Mouse (Mus musculus) ES-E14 (cell line): ENCODE results near the gene Ccdc91. TPM values are rescaled to one million over a fixed set of nuclear protein-coding genes. Genes with fewer than 3 reads are reported as not detected.

Experiments used
- DNase-seq: peaks from one replicate; pipeline ENCODE4 v3.0.0-alpha.2; 2013; ENCODE audit warnings: low read depth, low spot score
- H3K27ac ChIP-seq: 2 replicates; pipeline ENCODE4 v1.5.1; 2012; ENCODE audit warnings: low read depth, mild to moderate bottlenecking, low read length, moderate library complexity, mixed read lengths; ENCODE audit not compliant: poor library complexity, insufficient read depth, severe bottlenecking
- H3K36me3 ChIP-seq: 2 replicates; pipeline ENCODE4 v1.6.1; 2012; ENCODE audit warnings: mild to moderate bottlenecking, low read length, moderate library complexity, mixed read lengths; ENCODE audit not compliant: control insufficient read depth, poor library complexity, insufficient read depth, severe bottlenecking
- H3K4me1 ChIP-seq, 2 experiments: fragments of 150-350 bp in 1 of 2; sonication (generic) in 1 of 2; 2 replicates each; pipeline ENCODE4 v1.6.1; 2012; ENCODE audit warnings: low read length in 2 of 2, mild to moderate bottlenecking in 1 of 2, mixed read lengths in 1 of 2; ENCODE audit not compliant: control insufficient read depth in 2 of 2, insufficient read depth in 2 of 2, poor library complexity in 1 of 2
- H3K4me3 ChIP-seq, 2 experiments: fragments of 150-350 bp in 1 of 2; sonication (generic) in 1 of 2; 2 replicates each; pipeline ENCODE4 v1.5.1; 2012; ENCODE audit warnings: low read length in 2 of 2, low read depth in 1 of 2, mild to moderate bottlenecking in 1 of 2, mixed read lengths in 1 of 2; ENCODE audit not compliant: insufficient read depth in 1 of 2, poor library complexity in 1 of 2, severe bottlenecking in 1 of 2
- H3K9ac ChIP-seq: 2 replicates; pipeline ENCODE4 v1.6.1; 2012; ENCODE audit warnings: low read depth, mild to moderate bottlenecking, low read length, mixed read lengths; ENCODE audit not compliant: poor library complexity, insufficient read depth, severe bottlenecking
- H3K9me3 ChIP-seq: fragments of 150-350 bp; sonication (generic); 2 replicates; pipeline ENCODE4 v1.6.1; 2012; ENCODE audit warnings: low read depth, mild to moderate bottlenecking, low read length; ENCODE audit not compliant: control insufficient read depth, insufficient read depth
- CHD2 ChIP-seq: IDR thresholded peaks from 2 replicates; pipeline ENCODE4 v1.6.1; 2014; ENCODE audit warnings: mild to moderate bottlenecking, low read depth, low read length, inconsistent platforms
- HCFC1 ChIP-seq: IDR thresholded peaks from 2 replicates; pipeline ENCODE4 v1.6.1; 2012; ENCODE audit warnings: low read length, inconsistent platforms, borderline replicate concordance; ENCODE audit not compliant: insufficient read depth
- MAFK ChIP-seq: IDR thresholded peaks from 2 replicates; pipeline ENCODE4 v1.6.1; 2014; ENCODE audit warnings: mild to moderate bottlenecking, low read depth, low read length, inconsistent platforms; ENCODE audit not compliant: insufficient read depth
- ZC3H11A ChIP-seq: IDR thresholded peaks from 2 replicates; pipeline ENCODE4 v1.6.1; 2012; ENCODE audit warnings: low read depth, mild to moderate bottlenecking, inconsistent platforms, low read length, borderline replicate concordance
- ZNF384 ChIP-seq: IDR thresholded peaks from 2 replicates; pipeline ENCODE4 v1.6.1; 2012; ENCODE audit warnings: low read depth, low read length, inconsistent platforms
- in situ Hi-C, 2 experiments: fragments of 600-800 bp; cut with MboI; formaldehyde crosslinking; loops; one replicate each; pipeline ENCODE4 v1.15.1; 2025; ENCODE audit warnings: low sequenced_read_pairs in 2 of 2, inconsistent platforms in 1 of 2; ENCODE audit not compliant: unreplicated experiment in 2 of 2
- total RNA-seq: library from RNA; depleted of rRNA; stranded (reverse); fragments of 300-350 nt; gene quantifications from 2 replicates; pipeline ENCODE4 v1.2.3, GENCODE M21; 2012

The Ccdc91 gene
- total RNA-seq, 1 experiment, result 12.6 TPM

DNA sequence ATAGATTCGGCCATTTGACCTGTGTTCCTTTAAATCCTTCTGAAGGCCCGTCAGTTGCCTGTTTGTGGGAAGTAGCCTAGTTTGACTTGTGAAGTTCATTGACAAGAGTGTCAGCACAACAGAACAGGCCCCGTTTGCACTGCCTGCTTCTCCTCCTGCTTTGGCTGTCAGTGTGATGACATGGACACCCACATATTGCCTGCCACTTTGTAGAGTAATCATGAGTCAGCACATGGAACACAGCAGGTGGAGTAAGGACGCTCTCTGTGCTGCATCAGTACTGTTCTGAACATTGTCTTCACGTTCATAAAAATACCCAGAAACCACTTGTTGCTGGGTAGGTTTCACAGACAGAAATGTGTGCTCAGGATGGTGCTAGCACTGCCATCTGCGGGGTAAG lies 132.0 kb downstream of the Ccdc91 start:
- H3K9ac ChIP-seq, result no peak overlapping the region
- 0 out of 2 replicates have a peak, but pooled peaks have one; percentile 27 for TF ChIP-seq MAFK
- TF ChIP-seq ZC3H11A, result no peak
- TF ChIP-seq ZNF384, result no peak
- no peak for TF ChIP-seq CHD2
- no peak for TF ChIP-seq HCFC1
- in situ Hi-C loops, result no loop called here

DNA sequence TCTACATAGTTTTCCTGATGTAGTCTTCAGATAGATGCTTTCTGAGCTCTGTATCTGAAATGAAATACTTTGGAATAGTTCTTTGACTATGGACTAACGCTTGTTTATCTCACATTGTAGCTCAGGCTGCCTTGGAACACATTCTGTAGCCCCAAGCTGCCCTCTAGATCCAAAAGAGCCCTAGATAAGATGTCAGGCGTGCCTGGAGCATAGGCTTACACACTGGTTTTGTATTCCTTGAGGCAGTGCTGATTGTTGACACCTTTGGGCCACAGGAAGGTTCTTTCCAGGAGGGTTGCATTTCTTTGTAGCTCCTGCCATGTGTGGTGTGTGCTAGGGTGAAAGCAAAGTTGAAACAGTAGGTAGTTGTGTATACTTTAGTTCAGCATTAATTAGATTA lies 139.7 kb downstream of the Ccdc91 start:
- Histone ChIP-seq H3K4me3 (no peak overlapping the region), H3K4me1 (no peaks in the 10 kb centered on the region), H3K36me3 (no peaks in the 10 kb centered on the region), H3K27ac (no peak overlapping the region), H3K9me3 (no peaks in the 10 kb centered on the region), H3K9ac (no peak overlapping the region)
- DNase-seq, result no peak
- in situ Hi-C loops, result no loop called here
- TF ChIP-seq CHD2, result no peak
- no peak for TF ChIP-seq MAFK
- TF ChIP-seq HCFC1, result no peak
- TF ChIP-seq ZNF384, result no peak
- no peak for TF ChIP-seq ZC3H11A

More for the DNA sequence above, 132.0 kb downstream of the Ccdc91 start:
- DNase-seq, result no peak
- Histone ChIP-seq H3K4me3 (no peak overlapping the region), H3K4me1 (no peaks in the 10 kb centered on the region), H3K36me3 (no peaks in the 10 kb centered on the region), H3K9me3 (no peaks in the 10 kb centered on the region), H3K27ac (no peak overlapping the region)

DNA sequence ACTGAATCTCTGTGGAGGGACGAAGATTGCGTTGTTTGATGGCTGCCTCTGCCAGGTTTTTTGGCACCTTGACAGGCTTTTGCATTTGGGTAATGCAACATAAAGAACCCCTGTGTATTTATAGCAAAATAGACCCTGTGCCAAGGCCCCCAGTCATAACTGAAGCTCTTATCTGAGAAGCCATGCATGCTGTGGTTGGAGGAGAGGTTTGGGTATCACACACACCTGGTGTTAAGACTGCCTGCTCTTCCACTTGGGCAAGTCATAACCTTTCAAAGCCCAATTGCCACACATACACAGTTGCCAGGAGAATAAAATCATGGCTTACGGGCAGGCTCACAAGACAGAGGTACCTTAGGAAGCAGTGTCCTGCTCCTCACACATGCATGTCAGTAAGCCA lies 147.5 kb downstream of the Ccdc91 start:
- in situ Hi-C loops, result no loop called here
- no peaks in the 10 kb centered on the region for H3K4me1 ChIP-seq
- DNase-seq, result no peak
- no peak overlapping the region for H3K27ac ChIP-seq
- no peaks in the 10 kb centered on the region for H3K36me3 ChIP-seq
- no peak overlapping the region for H3K4me3 ChIP-seq
- no peaks in the 10 kb centered on the region for H3K9me3 ChIP-seq
- TF ChIP-seq CHD2 (no peak), ZNF384 (no peak), ZC3H11A (no peak), HCFC1 (no peak)
- no peak overlapping the region for H3K9ac ChIP-seq

GRCm38 (mm10) chr6:147636464-147636863 lies 160.8 kb downstream of the Ccdc91 start:
- TF ChIP-seq MAFK (no peak), ZNF384 (no peak), CHD2 (no peak), ZC3H11A (no peak), HCFC1 (no peak)
- no peaks in the 10 kb centered on the region for H3K4me1 ChIP-seq
- DNase-seq, result no peak
- no peak overlapping the region for H3K9ac ChIP-seq
- no peaks in the 10 kb centered on the region for H3K9me3 ChIP-seq
- H3K4me3 ChIP-seq, result no peak overlapping the region
- in situ Hi-C loops, result no loop called here
- no peak overlapping the region for H3K27ac ChIP-seq
- H3K36me3 ChIP-seq, result no peaks in the 10 kb centered on the region

GRCm38 (mm10) chr6:147643875-147644274 lies 168.2 kb downstream of the Ccdc91 start:
- no peaks in the 10 kb centered on the region for H3K36me3 ChIP-seq
- no peak overlapping the region for H3K9ac ChIP-seq
- H3K9me3 ChIP-seq, result no peaks in the 10 kb centered on the region
- TF ChIP-seq ZC3H11A (no peak), HCFC1 (no peak), MAFK (no peak), CHD2 (no peak), ZNF384 (no peak)
- in situ Hi-C loops, result no loop called here
- no peak overlapping the region for H3K4me3 ChIP-seq
- DNase-seq, result no peak
- no peak overlapping the region for H3K27ac ChIP-seq
- H3K4me1 ChIP-seq, result no peaks in the 10 kb centered on the region
